Mouse (Mus musculus) ovary, postnatal 14 days (tissue): ENCODE measurements at regions not wholly inside any gene's neighbourhood (a gene's known extent, or its start where the extent isn't known, plus 50 kb on each side); places are given as distances from the start of the nearest gene placed in this dataset.

Source experiments
- DNase-seq: peaks from one replicate; pipeline ENCODE4 v3.0.0; 2022; ENCODE audit warnings: low spot score

- no peak for DNase-seq
Observed at GRCm38 (mm10) chr9:115683951-115684350, 225.3 kb upstream of the Gadl1 start.

- DNase-seq, result no peak
Observed at GRCm38 (mm10) chr9:115686605-115687004, 222.7 kb upstream of the Gadl1 start.

- no peak for DNase-seq
Observed at GRCm38 (mm10) chr9:115692837-115693236, 216.4 kb upstream of the Gadl1 start.

- DNase-seq, result no peak
Observed at GRCm38 (mm10) chr9:115703791-115704190, 205.5 kb upstream of the Gadl1 start.

- peak; percentile 57 for DNase-seq
Observed at GRCm38 (mm10) chr9:115704249-115704648, 205.0 kb upstream of the Gadl1 start.

- DNase-seq, result no peak
Observed at GRCm38 (mm10) chr9:115705761-115706160, 203.5 kb upstream of the Gadl1 start.

- peak; percentile 4 for DNase-seq
Observed at GRCm38 (mm10) chr9:115708199-115708934, 200.9 kb upstream of the Gadl1 start.

GRCm38 (mm10) chr9:115710039-115710739, 199.1 kb upstream of the Gadl1 start:
- peak; percentile 34 for DNase-seq

- no peak for DNase-seq
Observed at GRCm38 (mm10) chr9:115720306-115720705, 188.9 kb upstream of the Gadl1 start.

GRCm38 (mm10) chr9:115720841-115721240, 188.4 kb upstream of the Gadl1 start:
- no peak for DNase-seq

- DNase-seq, result no peak
Observed at GRCm38 (mm10) chr9:115724063-115724462, 185.2 kb upstream of the Gadl1 start.

GRCm38 (mm10) chr9:115727361-115727760, 181.9 kb upstream of the Gadl1 start:
- DNase-seq, result peak; percentile 18

GRCm38 (mm10) chr9:115731557-115731956, 177.7 kb upstream of the Gadl1 start:
- no peak for DNase-seq

- no peak for DNase-seq
Observed at GRCm38 (mm10) chr9:115733104-115733503, 176.2 kb upstream of the Gadl1 start.

- DNase-seq, result no peak
Observed at GRCm38 (mm10) chr9:115739984-115740383, 169.3 kb upstream of the Gadl1 start.

- DNase-seq, result no peak
Observed at GRCm38 (mm10) chr9:115746436-115746835, 162.8 kb upstream of the Gadl1 start.

GRCm38 (mm10) chr9:115760496-115760895, 148.8 kb upstream of the Gadl1 start:
- DNase-seq, result no peak

GRCm38 (mm10) chr9:115764136-115764535, 145.1 kb upstream of the Gadl1 start:
- DNase-seq, result no peak

GRCm38 (mm10) chr9:115766471-115766870, 142.8 kb upstream of the Gadl1 start:
- DNase-seq, result no peak

- DNase-seq, result no peak
Observed at GRCm38 (mm10) chr9:115775112-115775511, 134.1 kb upstream of the Gadl1 start.

- DNase-seq, result no peak
Observed at GRCm38 (mm10) chr9:115775858-115776257, 133.4 kb upstream of the Gadl1 start.

- DNase-seq, result no peak
Observed at GRCm38 (mm10) chr9:115777097-115777864, 132.0 kb upstream of the Gadl1 start.

- no peak for DNase-seq
Observed at GRCm38 (mm10) chr9:115778862-115779261, 130.4 kb upstream of the Gadl1 start.
